ENCODE assay signal across 15 mouse cellular contexts in genomic region chr4:68648311-68648710, GRCm38 (mm10).
"Had no signal": no experiment of that assay in that cellular context is flagged by ENCODE, and none has a peak within 500 bp of the region (broad histone marks: within the 10 kb centered on the region; RNA-seq: fewer than 3 reads in every experiment).

No protein-coding gene starts in this region.

- H3K27ac ChIP-seq: kidney, postnatal 0 days; layer of hippocampus, adult 2 months; limb, embryonic 13.5 days; liver, embryonic 15.5 days; midbrain, embryonic 13.5 days; neural tube, embryonic 15.5 days had no signal

- H3K4me3 ChIP-seq: layer of hippocampus, adult 2 months; limb, embryonic 13.5 days; liver, embryonic 15.5 days; midbrain, embryonic 13.5 days; myocyte; neural tube, embryonic 15.5 days had no signal

- DNase-seq: kidney, adult 8-10 months; kidney, postnatal 36 days; layer of hippocampus, postnatal 36 days; lung, adult 2 months; lung, postnatal 36 days; spleen, adult 18-20 months; thymus, adult 2 months; thymus, postnatal 25 days had no signal
